Mouse (Mus musculus) embryonic fibroblast, embryonic 13.5 days (primary cell): ENCODE results near the gene BC025920.

Source experiments
- CTCF ChIP-seq: IDR thresholded peaks from 2 replicates; pipeline ENCODE4 v1.5.1; 2011; ENCODE audit warnings: mild to moderate bottlenecking, control low read depth, low read length, moderate library complexity, borderline replicate concordance; ENCODE audit not compliant: insufficient read depth
- POLR2A ChIP-seq: IDR thresholded peaks from 2 replicates; pipeline ENCODE4 v1.6.1; 2011; ENCODE audit warnings: low read depth, mild to moderate bottlenecking, control low read depth, low read length, moderate library complexity

GRCm38 (mm10) chr10:81641566-81641965 is 35.5 kb downstream of the BC025920 start:
- TF ChIP-seq CTCF (no peak), POLR2A (no peak)
